Mouse (Mus musculus) left cerebral cortex, postnatal 25 days (tissue): Measurements from ENCODE around the gene Wnt3a. TPM values are rescaled to one million over a fixed set of nuclear protein-coding genes. Genes with fewer than 3 reads are reported as not detected.
"Not testable (repeated sequence)": the region's sequence is repeated elsewhere in the genome, so short reads cannot be mapped to it uniquely, and the experiment has no call there.

Experiments used
- DNase-seq, 2 experiments: peaks; one replicate each; pipeline ENCODE4 v3.0.0; 2022; ENCODE audit warnings: low spot score in 2 of 2, mixed read lengths in 1 of 2
- intact Hi-C: fragments of 180-260 bp; cut with DNase I; formaldehyde crosslinking; loops from one replicate; pipeline ENCODE4 v1.15.1; 2025
- total RNA-seq, 2 experiments: library from RNA; stranded (reverse); gene quantifications; 2 replicates each; pipeline ENCODE4 v1.2.3; 2021

Gene Wnt3a
- total RNA-seq, 2 experiments from 2014 or later: not detected

DNA sequence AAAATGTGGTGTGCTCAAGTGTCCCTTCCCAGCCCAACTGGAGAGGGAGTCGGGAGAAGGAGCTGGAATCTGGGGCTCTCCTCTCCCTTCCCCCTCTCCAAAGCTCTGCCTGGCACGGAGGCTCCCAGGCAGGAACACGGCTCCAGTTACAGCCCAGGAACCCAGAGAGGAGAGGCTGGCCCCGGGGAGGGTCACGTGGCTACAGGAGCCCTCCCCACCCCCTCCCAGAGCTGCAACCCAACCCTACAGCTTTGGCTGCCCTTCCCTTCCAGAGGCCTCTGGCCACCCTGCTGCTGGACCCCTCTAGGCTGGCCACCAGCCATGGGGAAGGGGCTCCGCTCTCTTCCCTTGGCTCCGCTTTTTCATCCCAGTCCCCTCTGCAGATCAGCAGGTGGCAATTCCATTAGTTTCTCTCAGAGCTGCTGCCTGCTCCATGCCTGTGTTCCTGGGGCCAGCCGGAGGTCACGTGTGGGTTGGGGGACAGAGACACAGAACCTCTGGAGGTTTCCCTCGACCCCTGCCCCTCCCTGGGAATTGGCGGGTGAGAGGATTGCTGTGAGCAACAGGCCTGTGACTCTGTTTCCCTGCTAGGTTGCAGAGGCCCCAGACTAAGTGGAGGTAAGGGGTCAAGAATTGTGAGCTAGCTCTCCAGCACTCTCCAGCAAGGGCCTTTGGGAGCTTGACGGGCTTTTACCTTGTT lies 18.7 kb upstream of the Wnt3a start:
- intact Hi-C loops: loop anchor here (2.0 kb wide), 1 partner anchor 116 kb away; no protein-coding TSS in a partner anchor
- DNase-seq: peak in 1 of 2 experiments; percentile 65

DNA sequence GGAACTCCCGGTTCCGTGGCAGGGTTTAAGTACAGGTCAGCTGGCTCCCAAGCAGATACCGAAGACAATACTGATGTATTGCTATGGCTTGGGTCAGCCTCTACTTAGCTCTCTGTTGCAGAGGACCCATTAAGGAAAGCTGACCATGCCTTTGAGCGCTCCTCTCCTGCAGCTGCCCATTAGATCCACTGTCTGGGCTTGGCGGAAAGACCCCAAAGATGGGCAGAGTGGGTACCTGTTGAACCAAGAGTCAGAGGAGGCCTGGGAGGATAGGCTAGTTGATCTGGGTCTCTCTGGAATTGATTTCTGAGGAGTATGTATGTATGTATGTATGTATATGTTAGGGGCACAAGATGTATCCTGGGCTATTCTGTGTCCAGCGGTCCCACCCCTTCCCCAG lies 18.1 kb upstream of the Wnt3a start:
- DNase-seq: no peak
- intact Hi-C loops: loop anchor here (2.0 kb wide), 1 partner anchor 116 kb away; no protein-coding TSS in a partner anchor

DNA sequence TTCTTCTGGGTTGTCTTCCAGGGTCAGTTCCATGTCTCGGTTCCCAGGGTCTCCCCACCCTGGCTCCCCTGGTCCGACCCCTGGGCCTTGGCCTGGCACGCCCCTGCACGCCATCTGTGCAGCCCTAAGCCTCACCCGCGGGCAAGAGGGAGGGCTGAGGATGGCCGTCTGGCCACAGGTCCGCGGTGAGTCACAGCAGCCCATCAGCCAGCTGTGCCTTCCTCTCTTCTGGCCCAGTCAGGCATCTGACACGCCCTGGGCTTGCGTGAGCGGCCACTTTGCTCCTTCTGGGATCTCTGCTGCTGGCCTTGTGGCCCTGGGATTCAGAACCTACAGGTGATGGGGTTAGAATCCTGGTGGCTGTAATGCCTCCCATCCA lies 17.6 kb upstream of the Wnt3a start:
- intact Hi-C loops: loop anchor here (2.0 kb wide), 1 partner anchor 117 kb away; no protein-coding TSS in a partner anchor
- DNase-seq: no peak

DNA sequence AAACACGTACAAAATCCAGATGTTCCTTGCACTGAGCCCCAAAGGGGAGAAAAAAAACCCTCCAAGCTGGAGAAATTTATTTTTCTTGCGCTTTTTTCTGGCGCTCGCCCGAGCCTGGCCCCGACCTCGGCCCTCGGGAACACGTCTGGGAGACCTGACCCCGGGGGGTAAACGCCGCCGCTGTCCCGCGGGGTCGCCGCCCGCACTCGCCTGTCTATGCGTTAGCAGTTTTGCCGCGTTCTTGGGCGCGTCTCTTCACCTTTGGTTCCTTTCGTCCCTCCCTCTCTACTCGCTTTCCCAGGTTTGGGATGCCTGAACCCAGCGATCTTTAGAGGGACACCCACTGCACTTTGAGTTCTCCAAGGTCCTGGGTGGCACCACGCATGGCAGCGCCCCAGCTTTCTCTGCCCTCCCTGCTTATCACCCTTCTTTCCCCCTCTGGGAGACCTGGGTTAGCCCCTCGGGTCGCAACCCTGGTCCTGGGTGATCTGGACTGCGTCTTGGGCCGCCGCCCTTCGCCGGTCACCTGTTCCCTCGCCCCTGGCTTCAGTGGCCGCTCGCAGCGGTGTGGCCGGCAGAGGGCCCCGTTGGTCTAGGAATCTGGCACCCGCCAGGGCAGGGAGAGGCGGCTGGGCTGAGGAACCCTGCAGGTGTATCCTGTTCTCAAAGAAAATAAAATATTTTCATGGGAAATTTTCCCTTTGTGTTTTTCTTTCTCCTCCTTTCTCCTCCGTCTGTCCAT lies 17.0 kb upstream of the Wnt3a start:
- intact Hi-C loops: loop anchor here (1.0 to 2.0 kb wide), 2 partner anchors 23 to 117 kb away; no protein-coding TSS in a partner anchor
- DNase-seq: peak; percentile 72 to 82

DNA sequence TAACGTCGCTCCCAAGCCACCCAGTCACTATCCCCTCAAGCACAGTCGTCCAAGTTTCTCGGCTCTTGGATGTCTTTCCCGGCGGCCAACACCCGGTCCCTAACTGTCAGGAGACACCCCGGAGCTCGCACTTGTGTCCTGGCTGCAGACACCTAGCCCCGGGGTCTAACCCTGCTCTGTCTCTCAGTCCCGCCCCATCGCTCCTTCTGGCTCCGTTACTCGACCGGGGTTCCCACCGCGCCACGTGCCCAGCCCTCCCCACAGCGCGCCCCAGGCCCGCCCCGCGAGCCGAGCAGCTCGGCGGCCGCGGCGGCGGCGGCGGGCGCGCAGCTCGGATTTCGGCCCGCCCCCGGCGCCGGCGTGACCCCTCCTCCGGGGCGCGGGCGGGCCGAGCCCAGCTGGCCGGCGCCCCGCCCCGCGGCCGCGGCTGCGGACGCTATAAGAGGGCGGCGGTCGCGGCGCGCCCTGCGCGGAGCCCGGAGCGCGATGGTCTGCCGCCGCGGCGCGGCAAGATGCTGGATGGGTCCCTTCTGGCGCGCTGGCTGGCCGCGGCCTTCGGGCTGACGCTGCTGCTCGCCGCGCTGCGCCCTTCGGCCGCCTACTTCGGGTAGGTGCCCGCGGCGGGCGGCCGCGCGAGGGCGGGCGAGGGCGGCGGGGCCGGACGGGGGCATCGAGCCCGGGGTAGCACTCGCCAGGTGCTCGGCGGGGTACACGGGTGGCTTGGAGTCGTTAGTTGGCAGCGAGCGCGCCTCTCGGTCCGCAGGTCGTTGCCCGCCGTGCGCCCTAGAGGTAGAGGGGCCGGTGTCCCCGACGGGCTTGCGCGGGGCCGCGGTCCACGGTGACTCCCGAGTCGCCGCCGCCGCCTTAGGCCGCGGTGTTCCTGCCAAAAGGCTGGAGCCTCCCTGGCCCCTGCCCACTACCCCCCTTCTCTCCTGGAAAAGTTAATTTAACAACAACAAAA lies 16.2 kb upstream of the Wnt3a start, which contains the start of gene Wnt9a:
TSS of gene Wnt9a (plus strand) at position 468 of the 961 bp plus-strand sequence.
- peak in 1 of 2 experiments; percentile 42 for DNase-seq
- intact Hi-C loops: loop anchor here (1.0 kb wide), 1 partner anchor 24 kb away; no protein-coding TSS in a partner anchor

DNA sequence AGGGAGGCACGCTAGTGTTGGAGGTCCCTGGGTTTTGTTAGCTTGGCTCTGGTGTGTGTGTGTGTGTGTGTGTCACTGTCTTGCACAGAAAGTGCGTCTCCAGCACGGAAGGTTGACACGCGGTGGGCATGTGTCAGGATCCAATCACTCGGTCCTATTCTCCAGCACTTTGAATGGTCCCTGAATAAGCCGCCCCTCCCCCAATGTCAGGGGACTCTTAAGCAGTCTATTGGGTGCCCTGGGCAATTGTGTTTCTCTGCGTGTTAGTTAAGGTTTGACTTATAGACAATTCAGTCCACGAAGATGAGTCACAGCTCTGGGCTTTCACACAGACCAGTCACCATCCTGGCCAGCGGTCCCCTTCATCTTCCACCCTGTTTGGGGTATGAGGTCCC lies 15.3 kb upstream of the Wnt3a start:
- intact Hi-C loops: loop anchor here (1.0 kb wide), 1 partner anchor 32 kb away; no protein-coding TSS in a partner anchor
- DNase-seq: peak in 1 of 2 experiments; percentile 42

DNA sequence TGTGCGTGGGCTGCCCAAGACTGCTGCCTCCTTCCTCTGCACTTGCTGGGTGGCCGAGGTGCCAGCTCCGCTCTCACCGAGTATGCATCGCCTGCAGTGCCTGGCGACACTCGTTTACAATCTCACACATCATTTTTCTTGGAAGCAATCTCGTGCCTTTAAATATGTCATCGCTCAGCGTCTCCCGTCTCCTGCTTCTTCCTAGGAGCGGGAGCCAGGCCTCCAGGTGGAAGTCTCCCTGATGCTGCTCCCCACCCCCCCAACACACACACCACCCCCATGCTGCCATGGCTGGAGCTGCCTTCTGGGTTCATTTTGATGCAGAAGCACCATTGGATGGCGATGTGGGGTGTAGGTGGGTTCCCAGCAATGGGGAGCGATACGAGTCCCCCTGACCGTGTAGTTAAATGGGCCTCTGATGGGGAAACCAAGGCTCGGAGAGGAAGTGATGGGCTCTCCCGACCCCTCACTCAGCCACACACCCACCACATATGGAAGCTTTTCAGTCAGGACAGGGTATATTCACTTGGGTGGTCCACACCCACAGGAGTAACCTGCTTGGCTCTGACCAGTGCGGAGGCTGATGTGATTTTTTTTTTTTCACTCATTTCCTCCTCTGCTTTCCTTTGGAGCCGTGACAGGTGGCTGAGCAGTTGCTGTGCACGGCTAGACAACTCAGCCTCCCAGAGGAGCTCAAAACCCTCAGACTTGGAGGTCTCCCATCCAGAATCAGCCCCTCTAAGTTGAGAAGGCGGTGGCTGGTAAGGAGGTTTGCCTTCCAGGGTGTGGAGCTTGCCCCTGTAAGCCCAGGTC lies 14.7 kb upstream of the Wnt3a start:
- intact Hi-C loops: loop anchor here (1.0 kb wide), 1 partner anchor 33 kb away; no protein-coding TSS in a partner anchor
- DNase-seq: peak; percentile 62 to 93

DNA sequence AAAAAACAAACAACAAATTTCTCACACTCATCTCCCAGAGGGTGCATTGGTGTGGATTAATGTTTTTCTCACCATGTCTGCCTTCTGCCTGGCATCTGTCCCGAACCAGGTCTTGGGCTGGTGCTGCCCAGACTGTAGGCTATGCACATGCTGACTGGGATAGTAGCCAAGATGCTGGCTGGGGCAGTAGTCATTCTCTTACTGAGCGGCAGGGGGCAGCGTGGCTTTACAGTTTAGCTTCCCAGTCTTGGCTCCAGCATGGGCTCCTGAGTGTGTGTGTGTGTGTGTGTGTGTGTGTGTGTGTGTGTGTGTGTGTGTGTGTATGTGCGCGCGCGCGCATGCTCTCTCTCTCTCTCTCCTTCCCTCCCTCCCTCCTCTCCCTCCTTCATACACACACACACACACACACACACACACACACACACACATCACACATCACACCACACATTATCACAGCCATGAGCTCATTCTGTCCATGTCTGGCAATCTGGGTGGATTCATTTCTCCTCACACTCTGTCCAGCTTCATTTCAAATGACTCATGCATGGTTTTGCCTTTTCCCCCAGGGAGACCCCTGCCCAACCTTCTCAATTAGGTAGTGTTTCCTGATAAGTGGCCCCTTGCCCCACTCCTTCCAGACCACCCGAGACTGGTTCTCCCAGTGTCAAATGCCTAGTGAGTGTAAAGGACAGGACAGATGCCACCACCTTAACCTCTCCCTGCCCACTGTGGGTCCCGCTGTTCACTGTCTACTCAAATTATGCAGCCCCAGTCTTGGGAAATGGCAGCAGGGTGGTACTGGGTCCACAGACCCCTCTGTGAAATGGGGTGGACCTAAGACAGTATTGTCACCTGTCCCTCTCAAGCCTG lies 12.4 kb upstream of the Wnt3a start:
- intact Hi-C loops: loop anchor here (1.0 kb wide), 1 partner anchor 180 kb away; no protein-coding TSS in a partner anchor
- DNase-seq: peak; percentile 88 to 94

DNA sequence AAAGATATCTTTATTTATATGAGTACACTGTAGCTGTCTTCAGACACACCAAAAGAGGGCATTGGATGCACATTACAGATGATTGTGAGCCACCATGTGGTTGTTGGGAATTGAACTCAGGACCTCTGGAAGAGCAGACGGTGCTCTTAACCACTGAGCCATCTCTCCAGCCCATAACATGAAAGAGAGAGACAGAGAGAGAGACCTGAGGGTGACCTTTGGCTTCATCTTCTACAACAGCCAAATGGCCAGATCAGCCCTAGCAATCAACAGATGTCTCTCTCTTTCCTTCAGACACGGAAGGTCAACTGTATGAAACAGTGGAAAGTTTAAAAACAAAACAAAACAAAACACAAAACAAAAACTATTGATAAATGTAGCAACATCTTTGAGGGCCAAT lies 10.5 kb upstream of the Wnt3a start:
- intact Hi-C loops: not testable (repeated sequence)

DNA sequence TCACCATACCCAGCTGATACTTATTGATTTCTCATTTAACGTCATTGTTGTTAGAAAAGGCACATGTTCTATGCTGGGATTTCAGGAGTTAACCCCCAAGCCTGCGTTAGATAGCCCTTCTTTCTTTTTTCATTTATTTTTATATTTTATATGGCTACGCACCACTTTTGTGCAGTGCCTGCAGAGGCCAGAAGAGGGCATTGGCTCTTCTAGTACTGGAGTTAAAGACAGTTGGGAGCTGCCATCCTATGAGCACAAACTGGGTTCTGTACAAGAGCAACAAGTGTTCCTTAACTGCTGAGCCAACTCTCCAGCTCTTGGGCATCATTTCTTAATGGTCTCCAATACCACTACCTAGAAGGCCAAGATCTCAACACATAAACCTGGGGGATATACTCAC lies 9.6 kb upstream of the Wnt3a start:
- peak in 1 of 2 experiments; percentile 38 for DNase-seq
- intact Hi-C loops: no loop called here

More for the DNA sequence above, 10.5 kb upstream of the Wnt3a start:
- DNase-seq: not testable (repeated sequence)

DNA sequence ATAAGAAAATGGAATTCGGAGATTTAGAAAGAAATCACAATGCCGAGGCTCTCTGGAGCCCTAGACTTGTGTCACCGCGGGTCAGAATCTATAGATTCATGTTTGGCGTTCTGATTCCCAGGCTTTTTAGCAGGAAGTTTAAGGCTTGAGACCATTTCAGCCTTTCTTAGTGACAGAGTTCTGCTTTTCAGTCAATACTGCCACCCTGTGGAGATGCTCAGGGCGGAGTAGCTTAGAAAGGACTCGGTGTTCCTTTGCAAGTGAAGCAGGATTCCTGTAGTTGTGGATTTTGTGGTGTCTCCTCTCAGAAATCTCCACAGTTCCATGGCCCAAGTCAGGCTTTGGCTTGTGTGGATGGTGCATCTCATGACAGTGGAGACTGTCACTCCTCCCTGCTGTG lies 7.4 kb upstream of the Wnt3a start:
- intact Hi-C loops: loop anchor here (2.0 to 5.0 kb wide), 3 partner anchors 69 to 386 kb away; partner anchors contain the start of gene Arf1
- peak; percentile 67 to 81 for DNase-seq

DNA sequence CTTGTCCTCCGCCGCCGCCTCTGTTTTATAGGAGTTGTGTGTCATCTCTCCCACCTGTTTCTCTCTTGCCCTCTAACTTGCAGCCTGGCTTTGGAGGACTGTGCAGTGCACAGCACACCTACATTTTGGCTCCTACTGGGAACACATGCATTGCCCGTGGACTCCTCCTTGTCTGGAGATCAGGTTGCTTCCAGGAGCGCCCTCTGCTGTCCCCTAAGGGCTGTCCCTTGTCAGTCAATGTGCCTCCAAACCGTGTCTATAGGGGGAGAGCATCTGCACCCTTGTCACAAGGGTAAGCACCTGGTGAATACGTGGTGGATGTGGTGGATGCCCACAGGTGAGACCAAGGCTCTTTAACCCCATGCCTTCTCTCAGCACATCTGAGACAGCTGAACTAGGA lies 3.1 kb upstream of the Wnt3a start:
- peak in 1 of 2 experiments; percentile 32 for DNase-seq
- intact Hi-C loops: loop anchor here (2.0 kb wide), 1 partner anchor 55 kb away; no protein-coding TSS in a partner anchor

DNA sequence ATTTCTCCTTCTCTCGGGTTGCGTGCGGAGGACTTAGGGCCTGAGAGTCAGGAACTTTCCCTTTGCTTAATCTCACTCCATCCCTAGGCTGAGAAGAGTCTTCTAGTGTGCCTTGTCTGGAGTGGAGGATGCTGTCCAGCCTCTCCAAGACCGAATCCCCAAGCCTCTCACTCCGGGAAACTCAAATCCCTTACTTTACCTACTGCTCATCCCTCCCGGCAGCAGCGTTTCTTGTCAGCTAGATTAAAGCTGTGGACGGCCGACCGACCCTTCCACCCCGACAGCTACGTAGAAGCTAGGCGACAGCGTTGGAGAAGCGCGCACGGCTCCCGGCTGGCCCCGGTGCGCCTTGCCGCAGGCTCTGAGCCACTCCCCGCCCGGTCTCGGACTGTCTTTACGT lies 846 bp downstream of the Wnt3a start:
- no peak for DNase-seq
- intact Hi-C loops: no loop called here

DNA sequence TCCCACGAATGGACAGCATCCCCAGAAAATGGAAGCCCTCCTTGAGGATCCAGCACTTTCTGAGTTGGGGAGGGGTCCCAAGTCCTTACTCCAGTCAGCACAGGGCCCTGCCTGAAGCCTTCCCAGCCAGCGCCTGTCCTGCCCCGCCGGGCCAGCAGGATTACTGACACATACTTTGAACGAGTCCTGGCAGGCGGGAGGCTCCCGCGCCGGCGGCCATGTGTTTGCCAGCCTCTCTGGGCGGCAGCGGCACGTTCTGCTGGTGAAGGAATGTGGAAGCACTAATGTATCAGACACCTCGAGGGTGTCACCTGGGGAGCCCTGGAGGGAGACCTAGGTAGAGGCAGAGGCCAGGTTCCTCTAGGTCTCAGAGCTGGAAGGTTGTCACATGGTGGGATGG lies 6.4 kb downstream of the Wnt3a start:
- intact Hi-C loops: no loop called here

DNA sequence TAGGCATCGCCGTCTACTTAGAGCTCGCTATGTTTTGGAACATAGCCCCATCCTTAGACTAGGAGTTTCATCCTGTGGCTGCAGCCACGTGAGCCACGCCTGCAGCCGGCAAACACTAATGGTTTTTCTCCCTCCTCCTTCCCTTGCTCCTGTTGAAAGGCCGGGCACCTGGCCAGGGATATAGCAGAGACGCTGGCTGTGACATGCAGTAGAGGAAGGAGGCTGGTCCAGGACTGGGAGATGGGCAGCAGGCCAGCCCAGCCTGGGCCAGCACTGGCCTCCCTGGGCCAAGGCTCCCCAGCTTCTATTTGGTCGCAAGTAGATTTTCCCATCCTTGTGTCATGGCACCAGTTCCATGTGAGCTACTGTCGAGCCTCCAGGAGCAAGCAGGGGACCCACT lies 7.6 kb downstream of the Wnt3a start:
- peak in 1 of 2 experiments; percentile 9 for DNase-seq
- intact Hi-C loops: no loop called here

More for the DNA sequence above, 6.4 kb downstream of the Wnt3a start:
- no peak for DNase-seq

DNA sequence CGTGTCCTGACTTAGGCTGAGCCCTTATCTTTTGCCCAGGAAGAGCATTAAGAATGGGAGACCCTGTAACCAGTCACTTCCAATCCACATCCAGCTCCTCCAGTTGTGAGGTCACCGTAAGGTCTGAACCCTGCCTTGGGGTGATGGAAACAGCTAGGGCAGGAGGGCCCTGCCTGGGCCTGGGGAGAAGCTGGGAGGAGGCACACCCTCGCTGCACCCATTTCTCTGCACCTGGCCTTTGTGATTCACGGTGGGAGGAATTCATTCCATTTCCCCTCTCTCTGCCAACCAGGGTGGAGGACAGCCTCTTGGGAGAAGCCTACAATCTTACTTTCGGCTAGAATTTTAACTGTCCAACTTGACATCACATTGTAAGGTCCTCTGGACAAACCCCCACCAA lies 8.4 kb downstream of the Wnt3a start:
- DNase-seq: no peak
- intact Hi-C loops: no loop called here

DNA sequence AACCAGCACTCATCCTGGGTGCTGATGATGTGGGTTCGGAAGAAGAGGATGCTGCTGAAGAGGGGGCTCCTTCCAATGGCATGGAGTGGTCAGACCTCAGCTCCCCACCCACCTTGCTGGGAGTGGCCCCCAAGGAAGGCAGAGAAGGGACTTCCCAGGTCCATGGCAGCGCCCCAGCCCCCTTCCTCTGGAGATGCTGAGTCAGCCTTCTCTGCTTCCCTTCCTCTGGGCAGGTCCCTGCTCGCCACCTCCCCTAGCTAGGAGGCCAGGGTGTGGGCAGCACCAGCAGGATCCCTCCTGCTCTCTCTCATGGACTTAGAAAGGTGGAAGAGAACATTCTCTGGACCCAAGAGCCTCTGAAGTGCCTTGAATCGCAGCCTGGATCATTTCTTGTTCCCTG lies 12.5 kb downstream of the Wnt3a start:
- intact Hi-C loops: loop anchor here (5.0 kb wide), 1 partner anchor 106 kb away; no protein-coding TSS in a partner anchor
- no peak for DNase-seq
